Mouse (Mus musculus) embryonic facial prominence, embryonic 14.5 days (tissue): ENCODE results near the gene 1700013H16Rik. TPM values are rescaled to one million over a fixed set of nuclear protein-coding genes. Genes with fewer than 3 reads are reported as not detected.
A peak's percentile ranks its signal among the peaks of the same experiment; 100 is the strongest.
"Not testable (repeated sequence)": the region's sequence is repeated elsewhere in the genome, so short reads cannot be mapped to it uniquely, and the experiment has no call there.

ENCODE experiments used
- ATAC-seq: fragments of 200-750 bp; cut with Nextera tagmentation; 2 replicates; pipeline ENCODE4 v1.8.0; 2017; ENCODE audit warnings: low read depth, moderate number of reproducible peaks, moderate TSS enrichment
- DNase-seq: peaks from one replicate; pipeline ENCODE4 v3.0.0-alpha.2; 2015; ENCODE audit warnings: low spot score
- H3K27ac ChIP-seq: fragments of 300-500 bp; sonication (generic); replicated peaks from 2 replicates; pipeline ENCODE4 v1.5.1; 2014; ENCODE audit warnings: low read depth, mild to moderate bottlenecking, low read length, moderate library complexity
- H3K27me3 ChIP-seq: fragments of 300-500 bp; sonication (generic); replicated peaks from 2 replicates; pipeline ENCODE4 v1.6.1; 2014; ENCODE audit warnings: low read length; ENCODE audit not compliant: control insufficient read depth, insufficient read depth
- H3K36me3 ChIP-seq: fragments of 300-500 bp; sonication (generic); 2 replicates; pipeline ENCODE4 v1.6.1; 2014; ENCODE audit warnings: low read length, mixed read lengths; ENCODE audit not compliant: control insufficient read depth, insufficient read depth
- H3K4me1 ChIP-seq: fragments of 300-500 bp; sonication (generic); 2 replicates; pipeline ENCODE4 v1.6.1; 2014; ENCODE audit warnings: antibody characterized with exemption, low read length; ENCODE audit not compliant: control insufficient read depth, insufficient read depth
- H3K4me2 ChIP-seq: fragments of 300-500 bp; sonication (generic); 2 replicates; pipeline ENCODE4 v1.6.1; 2014; ENCODE audit warnings: low read depth, mild to moderate bottlenecking, low read length, moderate library complexity, mixed read lengths
- H3K4me3 ChIP-seq: fragments of 300-500 bp; sonication (generic); 2 replicates; pipeline ENCODE4 v1.5.1; 2014; ENCODE audit warnings: low read depth, mild to moderate bottlenecking, low read length
- H3K9ac ChIP-seq: fragments of 300-500 bp; sonication (generic); 2 replicates; pipeline ENCODE4 v1.6.1; 2014; ENCODE audit warnings: low read depth, mild to moderate bottlenecking, low read length, moderate library complexity, mixed read lengths
- H3K9me3 ChIP-seq: fragments of 300-500 bp; sonication (generic); 2 replicates; pipeline ENCODE4 v1.6.1; 2016; ENCODE audit warnings: low read length; ENCODE audit not compliant: control insufficient read depth
- WGBS: fragments of 180-500 bp; shearing (Covaris S2); extraction: QIAGEN DNeasy Blood & Tissue Kit; methylation state at CpG from one replicate; pipeline ENCODE4 v1.1.7; 2014; 5-methylcytosine and 5-hydroxymethylcytosine counted together
- polyA plus RNA-seq: library from polyadenylated mRNA; unstranded; fragments of >200 nt; fragmentation: Nextera tagmentation; extraction: Ambion mirVana; gene quantifications from 2 replicates; pipeline ENCODE4 v1.2.1, GENCODE M21; 2014

1700013H16Rik gene
- not detected in 2 replicates for polyA plus RNA-seq

GRCm38 (mm10) chrX:53757736-53758135 lies at the start of gene 1700013H16Rik:
1700013H16Rik (minus strand) TSS chrX:53757831.
- Histone ChIP-seq H3K4me3 (no peak within 1 kb of the TSS), H3K4me1 (no peaks in the 10 kb centered on the region), H3K9ac (no peak within 1 kb of the TSS), H3K9me3 (0 out of 2 replicates have a peak, but pooled peaks cover 5% of the 10 kb centered on the region), H3K27ac (no peak within 1 kb of the TSS), H3K27me3 (no peaks in the 10 kb centered on the region), H3K4me2 (no peak within 1 kb of the TSS), H3K36me3 (no peaks in the 10 kb centered on the region)
- DNase-seq (no peak), ATAC-seq (no peak)
- WGBS = 91% methylated on average over 16 of the region's 16 CpGs

- Histone ChIP-seq H3K4me2 (no peak overlapping the region), H3K9me3 (no peaks in the 10 kb centered on the region), H3K36me3 (no peaks in the 10 kb centered on the region), H3K27me3 (no peaks in the 10 kb centered on the region), H3K9ac (no peak overlapping the region), H3K4me1 (no peaks in the 10 kb centered on the region), H3K4me3 (no peak overlapping the region), H3K27ac (no peak overlapping the region)
- WGBS = 43% methylated on average over 3 of the region's 3 CpGs
- peak; percentile 8 for DNase-seq
- ATAC-seq = no peak
These were observed 41.4 kb upstream of the 1700013H16Rik start for GRCm38 (mm10) chrX:53799074-53799473.

GRCm38 (mm10) chrX:53797519-53797918 lies 39.9 kb upstream of the 1700013H16Rik start, which contains the start of gene Xlr:
Xlr (minus strand) TSS chrX:53797706.
- 71% methylated on average over 10 of the region's 11 CpGs for WGBS
- not testable (repeated sequence) for H3K4me1 ChIP-seq, ATAC-seq, H3K4me3 ChIP-seq, DNase-seq, H3K27me3 ChIP-seq, H3K9ac ChIP-seq, H3K4me2 ChIP-seq, H3K9me3 ChIP-seq, H3K27ac ChIP-seq, H3K36me3 ChIP-seq

GRCm38 (mm10) chrX:53776276-53776675 lies 18.6 kb upstream of the 1700013H16Rik start, which contains the start of gene Zfp36l3:
Zfp36l3 (minus strand) TSS chrX:53776394.
- H3K4me2 ChIP-seq = no peak within 1 kb of the TSS
- H3K27ac ChIP-seq = no peak within 1 kb of the TSS
- H3K4me1 ChIP-seq = no peaks in the 10 kb centered on the region
- WGBS = 87% methylated on average over 12 of the region's 12 CpGs
- no peaks in the 10 kb centered on the region for H3K36me3 ChIP-seq
- no peak within 1 kb of the TSS for H3K4me3 ChIP-seq
- ATAC-seq (no peak), DNase-seq (no peak)
- no peaks in the 10 kb centered on the region for H3K27me3 ChIP-seq
- no peaks in the 10 kb centered on the region for H3K9me3 ChIP-seq
- no peak within 1 kb of the TSS for H3K9ac ChIP-seq

GRCm38 (mm10) chrX:53752851-53753250 lies 4.8 kb downstream of the 1700013H16Rik start:
- Histone ChIP-seq H3K9ac (no peak overlapping the region), H3K27me3 (no peaks in the 10 kb centered on the region), H3K4me3 (no peak overlapping the region), H3K4me2 (no peak overlapping the region), H3K27ac (no peak overlapping the region), H3K9me3 (0 out of 2 replicates have a peak, but pooled peaks cover 5% of the 10 kb centered on the region), H3K36me3 (no peaks in the 10 kb centered on the region), H3K4me1 (no peaks in the 10 kb centered on the region)
- no peak for DNase-seq
- no peak for ATAC-seq
- 100% methylated on average over 1 of the region's 1 CpGs for WGBS

GRCm38 (mm10) chrX:53728967-53729366 lies 28.7 kb downstream of the 1700013H16Rik start:
- no peaks in the 10 kb centered on the region for H3K27me3 ChIP-seq
- no peaks in the 10 kb centered on the region for H3K4me1 ChIP-seq
- ATAC-seq = no peak
- no peaks in the 10 kb centered on the region for H3K9me3 ChIP-seq
- 95% methylated on average over 2 of the region's 2 CpGs for WGBS
- no peak for DNase-seq
- no peaks in the 10 kb centered on the region for H3K36me3 ChIP-seq
- no peak overlapping the region for H3K4me3 ChIP-seq
- no peak overlapping the region for H3K9ac ChIP-seq
- no peak overlapping the region for H3K4me2 ChIP-seq
- no peak overlapping the region for H3K27ac ChIP-seq

GRCm38 (mm10) chrX:53724596-53724995 lies 33.0 kb downstream of the 1700013H16Rik start, which contains the start of gene 4930502E18Rik:
4930502E18Rik (plus strand) TSS chrX:53724826.
- no peaks in the 10 kb centered on the region for H3K36me3 ChIP-seq
- H3K9ac ChIP-seq = no peak within 1 kb of the TSS
- H3K4me2 ChIP-seq = no peak within 1 kb of the TSS
- no peak within 1 kb of the TSS for H3K27ac ChIP-seq
- H3K27me3 ChIP-seq = no peaks in the 10 kb centered on the region
- WGBS = 80% methylated on average over 11 of the region's 11 CpGs
- H3K4me3 ChIP-seq = no peak within 1 kb of the TSS
- ATAC-seq = no peak
- DNase-seq = no peak
- H3K4me1 ChIP-seq = no peaks in the 10 kb centered on the region
- no peaks in the 10 kb centered on the region for H3K9me3 ChIP-seq

- peak; percentile 50 for DNase-seq
- 25% methylated on average over 27 of the region's 49 CpGs for WGBS
- Histone ChIP-seq H3K27ac (no peak overlapping the region), H3K9me3 (no peaks in the 10 kb centered on the region), H3K4me2 (peak overlapping the region; percentile 55), H3K36me3 (no peaks in the 10 kb centered on the region), H3K9ac (peak overlapping the region; percentile 54), H3K27me3 (no peaks in the 10 kb centered on the region), H3K4me3 (peak overlapping the region; percentile 32), H3K4me1 (no peaks in the 10 kb centered on the region)
- peak; percentile 88 for ATAC-seq
These were observed 41.1 kb downstream of the 1700013H16Rik start for GRCm38 (mm10) chrX:53716323-53717182.
